Mouse (Mus musculus) bone marrow, adult 2 months (tissue): Measurements from ENCODE around the gene Irgm1.

Experiments
- CTCF ChIP-seq: fragments of 200-500 bp; IDR thresholded peaks from 2 replicates; pipeline ENCODE4 v1.5.1; 2011; ENCODE audit warnings: low read length, control low read depth; ENCODE audit not compliant: control insufficient read depth, insufficient read depth
- POLR2A ChIP-seq: fragments of 200-500 bp; IDR thresholded peaks from 2 replicates; pipeline ENCODE4 v1.6.1; 2011; ENCODE audit warnings: low read depth, mild to moderate bottlenecking, control low read depth, low read length, borderline replicate concordance; ENCODE audit not compliant: control insufficient read depth

DNA sequence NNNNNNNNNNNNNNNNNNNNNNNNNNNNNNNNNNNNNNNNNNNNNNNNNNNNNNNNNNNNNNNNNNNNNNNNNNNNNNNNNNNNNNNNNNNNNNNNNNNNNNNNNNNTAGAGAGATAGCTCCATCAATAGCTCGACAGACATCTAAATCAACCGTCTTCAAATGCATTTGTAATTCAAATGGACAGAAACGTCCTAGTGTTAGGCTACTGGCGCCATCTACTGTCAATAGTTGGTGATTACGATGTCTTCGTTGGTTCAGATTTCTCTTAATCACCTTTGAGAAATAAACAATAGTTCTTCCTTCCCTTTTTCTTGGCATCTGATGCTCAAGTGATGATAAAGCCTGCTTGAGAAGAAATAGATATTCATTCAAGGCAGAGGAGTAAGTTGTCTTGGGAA, 12.5 kb downstream of the Irgm1 start:
- TF ChIP-seq CTCF: peak; percentile 36; the same call in 1 of the 2 replicates
- TF ChIP-seq POLR2A: no peak
